Mouse (Mus musculus): ENCODE measurements around the gene Gm10642.

Gene Gm10642

GRCm38 (mm10) chr9:70673656-70674055 is 17.6 kb downstream of the Gm10642 start:
- no peak for DNase-seq

- DNase-seq, result no peak
Measured at GRCm38 (mm10) chr9:70675117-70675516, 19.1 kb downstream of the Gm10642 start.

- no peak for DNase-seq
Measured at GRCm38 (mm10) chr9:70675961-70676360, 19.9 kb downstream of the Gm10642 start.

- peak; percentile 97 to 99 for DNase-seq
Measured at GRCm38 (mm10) chr9:70678682-70679131, 22.7 kb downstream of the Gm10642 start, which contains the start of gene Adam10. Gene Adam10, plus strand, starts transcription at chr9:70678997.

GRCm38 (mm10) chr9:70679132-70680091 is 23.4 kb downstream of the Gm10642 start:
- DNase-seq, result peak; percentile 44 to 63

GRCm38 (mm10) chr9:70682202-70682601 is 26.2 kb downstream of the Gm10642 start:
- DNase-seq, result no peak

GRCm38 (mm10) chr9:70688301-70688968 is 32.4 kb downstream of the Gm10642 start:
- DNase-seq, result no peak

GRCm38 (mm10) chr9:70689926-70690325 is 33.9 kb downstream of the Gm10642 start:
- no peak for DNase-seq

- no peak for DNase-seq
Measured at GRCm38 (mm10) chr9:70690579-70690978, 34.5 kb downstream of the Gm10642 start.

GRCm38 (mm10) chr9:70691772-70692693 is 36.0 kb downstream of the Gm10642 start:
- no peak for DNase-seq

GRCm38 (mm10) chr9:70695723-70696122 is 39.7 kb downstream of the Gm10642 start:
- DNase-seq, result no peak

- no peak for DNase-seq
Measured at GRCm38 (mm10) chr9:70698090-70698489, 42.0 kb downstream of the Gm10642 start.

- no peak for DNase-seq
Measured at GRCm38 (mm10) chr9:70703597-70704203, 47.6 kb downstream of the Gm10642 start.

- DNase-seq, result no peak
Measured at GRCm38 (mm10) chr9:70706444-70706843, 50.4 kb downstream of the Gm10642 start.
